Mouse (Mus musculus) bone marrow macrophage, adult 2 months (primary cell): ENCODE measurements around the gene Zfr.

Experiments used
- CTCF ChIP-seq: IDR thresholded peaks from 2 replicates; pipeline ENCODE4 v1.5.1; 2012; ENCODE audit warnings: low read depth, mild to moderate bottlenecking, low read length, moderate library complexity
- POLR2A ChIP-seq: IDR thresholded peaks from 2 replicates; pipeline ENCODE4 v1.6.1; 2012; ENCODE audit warnings: mild to moderate bottlenecking, low read depth, low read length, borderline replicate concordance

GRCm38 (mm10) chr15:12119129-12119466 is 1.5 kb downstream of the Zfr start:
- TF ChIP-seq POLR2A (no peak), CTCF (no peak)
